Mouse (Mus musculus) cortical plate, adult 2 months (tissue): Measurements from ENCODE around the gene Dusp16.

Experiments used
- CTCF ChIP-seq: fragments of 200-500 bp; IDR thresholded peaks from 2 replicates; pipeline ENCODE4 v1.5.1; 2011; ENCODE audit warnings: mild to moderate bottlenecking, control low read depth, low read length; ENCODE audit not compliant: insufficient read depth; ENCODE audit errors: extremely low read depth
- POLR2A ChIP-seq: fragments of 200-500 bp; IDR thresholded peaks from 2 replicates; pipeline ENCODE4 v1.6.1; 2011; ENCODE audit warnings: mild to moderate bottlenecking, low read length, control low read depth; ENCODE audit not compliant: insufficient read depth; ENCODE audit errors: extremely low read depth

GRCm38 (mm10) chr6:134725406-134725805 is 67.0 kb downstream of the Dusp16 start:
- no peak for TF ChIP-seq POLR2A
- no peak for TF ChIP-seq CTCF
